Mouse (Mus musculus) intestine, postnatal 0 days (tissue): ENCODE measurements around the gene B3gntl1. TPM values are rescaled to one million over a fixed set of nuclear protein-coding genes. Genes with fewer than 3 reads are reported as not detected.

Experiments
- ATAC-seq: fragments of 200-750 bp; cut with Nextera tagmentation; 2 replicates; pipeline ENCODE4 v1.8.0; 2017; ENCODE audit warnings: mild to moderate bottlenecking, moderate TSS enrichment, moderate library complexity
- H3K27ac ChIP-seq: fragments of 300-500 bp; sonication (generic); 2 replicates; pipeline ENCODE4 v1.5.1; 2014; ENCODE audit warnings: mild to moderate bottlenecking, low read depth, low read length, moderate library complexity
- H3K27me3 ChIP-seq: fragments of 300-500 bp; sonication (generic); replicated peaks from 2 replicates; pipeline ENCODE4 v1.6.1; 2014; ENCODE audit warnings: low read length, mixed read lengths; ENCODE audit not compliant: control insufficient read depth, insufficient read depth
- H3K36me3 ChIP-seq: fragments of 300-500 bp; sonication (generic); 2 replicates; pipeline ENCODE4 v1.6.1; 2014; ENCODE audit warnings: mild to moderate bottlenecking, moderate library complexity; ENCODE audit not compliant: control insufficient read depth, insufficient read depth
- H3K4me1 ChIP-seq: fragments of 300-500 bp; sonication (generic); replicated peaks from 2 replicates; pipeline ENCODE4 v1.6.1; 2014; ENCODE audit warnings: antibody characterized with exemption, low read length, mixed read lengths; ENCODE audit not compliant: control insufficient read depth, insufficient read depth
- H3K4me2 ChIP-seq: fragments of 300-500 bp; sonication (generic); replicated peaks from 2 replicates; pipeline ENCODE4 v1.6.1; 2014; ENCODE audit warnings: low read depth, mild to moderate bottlenecking, moderate library complexity
- H3K4me3 ChIP-seq: fragments of 300-500 bp; sonication (generic); 2 replicates; pipeline ENCODE4 v1.5.1; 2014; ENCODE audit warnings: low read depth, low read length
- H3K9ac ChIP-seq: fragments of 300-500 bp; sonication (generic); 2 replicates; pipeline ENCODE4 v1.6.1; 2014; ENCODE audit warnings: mild to moderate bottlenecking, low read depth, low read length
- H3K9me3 ChIP-seq: fragments of 300-500 bp; sonication (generic); 2 replicates; pipeline ENCODE4 v1.6.1; 2016; ENCODE audit warnings: mixed run types; ENCODE audit not compliant: control insufficient read depth
- CTCF ChIP-seq: sonication (generic); IDR thresholded peaks from 2 replicates; pipeline ENCODE4 v1.5.1; 2016; ENCODE audit warnings: low read depth, mild to moderate bottlenecking, control low read depth, antibody characterized with exemption, moderate library complexity
- WGBS: fragments of 180-500 bp; shearing (Covaris S2); extraction: QIAGEN DNeasy Blood & Tissue Kit; methylation state at CpG from one replicate; pipeline ENCODE4 v1.1.7; 2014; 5-methylcytosine and 5-hydroxymethylcytosine counted together
- polyA plus RNA-seq: library from polyadenylated mRNA; unstranded; fragments of >200 nt; fragmentation: Nextera tagmentation; extraction: Ambion mirVana; gene quantifications from 2 replicates; pipeline ENCODE4 v1.2.1, GENCODE M21; 2015

The B3gntl1 gene
- polyA plus RNA-seq, 1 experiment from 2014 or later = 3.2 TPM

GRCm38 (mm10) chr11:121630406-121630805, 42.5 kb downstream of the B3gntl1 start:
- Histone ChIP-seq H3K4me2 (no peak overlapping the region), H3K36me3 (peaks cover 19% of the 10 kb centered on the region; the same call in 1 of the 2 replicates), H3K9ac (no peak overlapping the region), H3K27ac (no peak overlapping the region), H3K27me3 (no peaks in the 10 kb centered on the region), H3K9me3 (no peaks in the 10 kb centered on the region), H3K4me3 (no peak overlapping the region), H3K4me1 (no peaks in the 10 kb centered on the region)
- ATAC-seq = no peak
- WGBS = 91% methylated on average over 4 of the region's 4 CpGs
- TF ChIP-seq CTCF = peak; percentile 56

- 96% methylated on average over 6 of the region's 6 CpGs for WGBS
- Histone ChIP-seq H3K4me3 (no peak overlapping the region), H3K4me1 (no peaks in the 10 kb centered on the region), H3K27ac (no peak overlapping the region), H3K4me2 (no peak overlapping the region), H3K9me3 (no peaks in the 10 kb centered on the region), H3K27me3 (no peaks in the 10 kb centered on the region), H3K9ac (no peak overlapping the region), H3K36me3 (peaks cover 20% of the 10 kb centered on the region; the same call in 1 of the 2 replicates)
- no peak for ATAC-seq
- TF ChIP-seq CTCF = no peak
Observed at GRCm38 (mm10) chr11:121629529-121629928, 43.4 kb downstream of the B3gntl1 start.

GRCm38 (mm10) chr11:121627521-121627920, 45.4 kb downstream of the B3gntl1 start:
- 61% methylated on average over 5 of the region's 5 CpGs for WGBS
- Histone ChIP-seq H3K4me2 (no peak overlapping the region), H3K27ac (no peak overlapping the region), H3K9me3 (no peaks in the 10 kb centered on the region), H3K4me1 (no peaks in the 10 kb centered on the region), H3K4me3 (no peak overlapping the region), H3K27me3 (no peaks in the 10 kb centered on the region), H3K9ac (no peak overlapping the region), H3K36me3 (peaks cover 31% of the 10 kb centered on the region)
- no peak for TF ChIP-seq CTCF
- no peak for ATAC-seq

- no peak overlapping the region for H3K4me3 ChIP-seq
- H3K27me3 ChIP-seq = no peaks in the 10 kb centered on the region
- no peaks in the 10 kb centered on the region for H3K9me3 ChIP-seq
- TF ChIP-seq CTCF = no peak
- no peak overlapping the region for H3K27ac ChIP-seq
- no peaks in the 10 kb centered on the region for H3K4me1 ChIP-seq
- H3K9ac ChIP-seq = no peak overlapping the region
- 94% methylated on average over 4 of the region's 4 CpGs for WGBS
- peaks cover 43% of the 10 kb centered on the region for H3K36me3 ChIP-seq
- no peak for ATAC-seq
- H3K4me2 ChIP-seq = no peak overlapping the region
Observed at GRCm38 (mm10) chr11:121625007-121625406, 47.9 kb downstream of the B3gntl1 start.

GRCm38 (mm10) chr11:121617371-121617770, 55.6 kb downstream of the B3gntl1 start:
- H3K4me2 ChIP-seq = no peak overlapping the region
- H3K27ac ChIP-seq = no peak overlapping the region
- H3K36me3 ChIP-seq = peaks cover 58% of the 10 kb centered on the region
- WGBS = 94% methylated on average over 1 of the region's 1 CpGs
- H3K9me3 ChIP-seq = no peaks in the 10 kb centered on the region
- peaks cover 5% of the 10 kb centered on the region for H3K4me1 ChIP-seq
- no peak overlapping the region for H3K4me3 ChIP-seq
- no peak for ATAC-seq
- no peaks in the 10 kb centered on the region for H3K27me3 ChIP-seq
- no peak for TF ChIP-seq CTCF
- no peak overlapping the region for H3K9ac ChIP-seq

- H3K27me3 ChIP-seq = no peaks in the 10 kb centered on the region
- ATAC-seq = no peak
- H3K27ac ChIP-seq = no peak overlapping the region
- H3K9me3 ChIP-seq = no peaks in the 10 kb centered on the region
- TF ChIP-seq CTCF = no peak
- H3K9ac ChIP-seq = no peak overlapping the region
- H3K4me1 ChIP-seq = peaks cover 5% of the 10 kb centered on the region
- peaks cover 51% of the 10 kb centered on the region for H3K36me3 ChIP-seq
- no peak overlapping the region for H3K4me2 ChIP-seq
- no peak overlapping the region for H3K4me3 ChIP-seq
Observed at GRCm38 (mm10) chr11:121616501-121616900, 56.5 kb downstream of the B3gntl1 start.

GRCm38 (mm10) chr11:121615961-121616485, 56.9 kb downstream of the B3gntl1 start:
- no peak for ATAC-seq
- H3K9me3 ChIP-seq = no peaks in the 10 kb centered on the region
- H3K36me3 ChIP-seq = peaks cover 51% of the 10 kb centered on the region
- H3K4me3 ChIP-seq = no peak overlapping the region
- WGBS = 53% methylated on average over 3 of the region's 3 CpGs
- H3K4me2 ChIP-seq = no peak overlapping the region
- H3K27ac ChIP-seq = no peak overlapping the region
- H3K9ac ChIP-seq = no peak overlapping the region
- no peak for TF ChIP-seq CTCF
- no peaks in the 10 kb centered on the region for H3K27me3 ChIP-seq
- peaks cover 5% of the 10 kb centered on the region for H3K4me1 ChIP-seq
